Mouse (Mus musculus): ENCODE data around the gene Plxnd1. TPM values are rescaled to one million over a fixed set of nuclear protein-coding genes. Genes with fewer than 3 reads are reported as not detected.

Plxnd1 gene
- total RNA-seq (2021), result 100 to 1,000 TPM; 179 to 224 TPM

DNA sequence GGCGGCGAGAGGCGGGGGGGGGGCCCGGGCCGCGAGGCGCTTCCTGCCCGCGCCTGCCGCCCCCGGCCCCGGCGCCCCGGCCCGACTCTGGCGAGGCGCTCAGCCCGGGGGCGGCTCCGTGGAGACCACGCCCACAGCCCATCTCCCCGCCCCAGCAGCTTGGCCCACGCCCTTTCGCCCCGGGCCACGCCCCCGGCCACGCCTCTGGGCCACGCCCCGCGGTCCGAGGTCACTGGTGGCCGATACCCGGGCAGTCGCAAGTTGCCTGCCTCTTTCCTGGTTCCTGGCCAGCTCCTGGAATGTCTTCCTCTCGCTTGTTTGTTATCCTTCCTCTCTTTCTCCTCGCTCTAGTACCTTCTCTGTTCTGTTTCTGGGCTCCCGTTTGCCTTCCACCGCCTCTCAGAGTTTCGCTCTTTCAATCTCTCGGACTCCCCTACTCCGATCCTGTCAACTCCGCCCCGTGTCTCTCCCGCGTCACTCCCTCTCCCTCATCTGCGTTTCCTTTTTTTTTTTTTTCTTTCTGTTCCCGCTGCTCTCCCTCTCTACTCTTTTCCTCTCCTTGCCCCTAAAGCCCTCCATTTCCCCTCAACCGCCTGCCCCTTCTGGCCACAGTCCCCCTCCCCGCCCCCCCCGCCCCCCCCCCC, at the start of gene Plxnd1:
Plxnd1 (minus strand) TSS at position 129 of the 644 bp plus-strand sequence.
- intact Hi-C loops (cut with DNase I), result loop anchor here (1.0 to 5.0 kb wide), 2 partner anchors 38 to 94 kb away; no protein-coding TSS in a partner anchor
- peak; percentile 95 for DNase-seq

DNA sequence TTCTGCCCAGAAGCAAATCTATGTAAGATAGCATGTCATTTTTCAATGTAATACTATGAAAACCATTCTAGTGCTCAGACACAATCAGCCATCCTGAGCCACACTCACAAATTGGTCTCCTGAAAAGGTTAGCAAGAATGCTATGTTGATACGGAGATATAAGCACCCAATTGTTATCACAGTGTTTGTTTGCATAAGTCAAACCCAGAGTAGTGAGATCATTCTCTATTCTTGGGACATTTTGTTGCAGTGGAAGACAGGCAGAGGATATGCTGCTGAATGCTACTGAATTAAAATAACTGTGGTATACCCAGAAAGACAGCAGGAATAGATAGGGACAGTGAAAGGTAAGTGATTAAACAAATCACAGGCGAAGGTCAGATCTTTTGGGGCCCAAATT, 49.2 kb upstream of the Plxnd1 start:
- intact Hi-C loops (cut with DNase I), result no loop called here
- DNase-seq, result no peak

DNA sequence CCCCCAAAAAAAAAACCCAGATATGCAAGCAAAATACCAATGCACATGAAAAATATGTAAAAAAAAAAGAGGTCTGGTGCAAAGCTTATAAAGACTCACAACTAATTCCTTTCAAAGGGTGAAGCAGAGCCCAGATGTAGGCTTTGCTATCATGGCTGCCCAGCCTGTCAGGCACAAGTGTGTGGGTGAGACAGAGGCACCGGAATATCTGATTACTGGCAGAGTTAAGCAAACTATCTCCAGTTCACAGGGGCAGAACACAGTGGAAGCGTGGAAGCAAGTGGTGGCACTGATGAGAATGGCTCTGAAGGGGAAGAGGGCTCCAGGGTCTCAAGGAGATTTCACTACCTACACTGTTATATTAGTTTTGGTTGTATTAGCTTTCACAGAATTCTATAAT, 43.4 kb upstream of the Plxnd1 start:
- no peak for DNase-seq
- intact Hi-C loops (cut with DNase I), result no loop called here

DNA sequence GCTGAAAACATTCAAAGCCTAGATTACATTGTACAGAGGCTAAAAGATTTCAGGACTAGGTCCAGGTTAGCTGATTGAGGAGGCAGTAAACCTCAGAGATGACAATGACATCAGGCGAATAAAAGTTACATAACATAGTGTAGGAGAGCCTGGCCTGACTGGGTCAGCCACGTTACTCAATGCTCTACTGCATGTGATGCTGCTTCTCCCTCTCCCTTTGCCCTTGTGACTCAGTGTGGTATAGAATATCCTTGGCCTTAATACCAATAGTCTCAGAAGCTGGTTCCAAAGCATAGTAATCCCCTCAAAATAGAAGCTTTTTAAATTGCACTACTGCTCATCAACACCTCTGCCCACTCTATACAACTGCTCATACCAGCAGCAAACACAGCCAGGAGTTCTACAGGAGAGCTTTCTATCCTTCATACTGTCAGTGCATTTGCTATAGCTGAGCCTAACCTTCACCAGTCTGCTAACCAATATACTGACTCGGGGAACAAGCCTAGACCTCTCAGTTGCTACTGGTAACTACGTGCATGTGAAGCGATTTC, 42.6 kb upstream of the Plxnd1 start:
- intact Hi-C loops (cut with DNase I), result no loop called here
- no peak for DNase-seq

DNA sequence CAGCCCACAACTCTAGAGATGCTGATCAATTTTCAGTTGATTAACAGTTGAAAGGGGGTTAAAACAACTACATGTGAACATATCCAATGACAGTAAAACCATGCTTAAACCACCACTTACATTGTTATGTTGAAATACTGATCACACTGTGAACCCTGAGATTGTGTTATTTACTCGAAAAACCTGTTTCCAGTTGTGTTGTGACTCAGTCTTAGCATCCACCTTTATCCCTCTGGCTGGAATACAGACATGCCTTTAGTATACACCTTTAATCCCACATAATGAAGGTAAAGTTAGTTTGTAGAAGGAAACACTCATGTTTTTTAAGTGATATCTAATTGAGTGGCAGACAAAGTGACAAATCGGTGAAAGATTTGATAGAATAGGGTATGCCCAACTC, 41.8 kb upstream of the Plxnd1 start:
- DNase-seq, result no peak
- intact Hi-C loops (cut with DNase I), result no loop called here

DNA sequence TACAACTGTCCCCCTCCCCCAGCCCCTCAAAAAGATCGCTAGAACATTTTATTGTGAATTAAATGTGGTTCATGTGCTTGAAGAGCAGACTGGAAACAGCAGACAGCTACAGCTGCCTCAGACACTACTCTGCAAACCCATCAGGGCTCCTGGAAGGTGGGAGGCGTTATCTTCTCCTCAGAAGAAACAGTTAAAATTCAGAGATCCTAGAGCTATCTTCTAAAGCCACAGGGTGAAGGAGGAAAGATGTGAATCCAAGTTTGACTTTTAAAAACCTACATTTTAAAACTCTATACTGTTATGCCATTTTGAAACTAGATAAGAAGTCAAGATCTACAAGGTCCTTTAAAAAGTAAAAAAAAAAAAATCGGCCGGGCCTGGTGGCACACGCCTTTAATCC, 36.2 kb upstream of the Plxnd1 start:
- DNase-seq, result no peak
- intact Hi-C loops (cut with DNase I), result no loop called here

DNA sequence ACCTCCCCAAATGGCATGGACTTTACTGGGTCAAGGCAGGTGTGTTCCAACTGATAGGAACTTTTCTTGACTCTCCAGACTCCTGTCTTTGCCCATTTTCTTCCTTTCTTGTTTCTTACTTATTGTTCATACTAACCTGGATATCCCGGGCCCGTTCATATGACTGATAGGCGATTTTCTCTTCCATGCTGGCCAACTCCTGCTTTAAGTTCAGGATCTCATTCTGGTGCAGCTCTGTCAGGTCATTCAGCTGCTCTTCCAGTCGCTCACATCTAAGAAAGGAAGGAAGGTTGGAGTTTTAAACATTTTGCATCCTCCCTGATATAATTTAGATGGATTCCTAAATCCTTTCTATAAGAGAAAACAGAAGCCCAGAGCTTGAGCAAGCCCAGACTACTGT, 29.9 kb upstream of the Plxnd1 start:
- DNase-seq, result no peak
- intact Hi-C loops (cut with DNase I), result loop anchor here (5.0 kb wide), 1 partner anchor 83 kb away; no protein-coding TSS in a partner anchor

DNA sequence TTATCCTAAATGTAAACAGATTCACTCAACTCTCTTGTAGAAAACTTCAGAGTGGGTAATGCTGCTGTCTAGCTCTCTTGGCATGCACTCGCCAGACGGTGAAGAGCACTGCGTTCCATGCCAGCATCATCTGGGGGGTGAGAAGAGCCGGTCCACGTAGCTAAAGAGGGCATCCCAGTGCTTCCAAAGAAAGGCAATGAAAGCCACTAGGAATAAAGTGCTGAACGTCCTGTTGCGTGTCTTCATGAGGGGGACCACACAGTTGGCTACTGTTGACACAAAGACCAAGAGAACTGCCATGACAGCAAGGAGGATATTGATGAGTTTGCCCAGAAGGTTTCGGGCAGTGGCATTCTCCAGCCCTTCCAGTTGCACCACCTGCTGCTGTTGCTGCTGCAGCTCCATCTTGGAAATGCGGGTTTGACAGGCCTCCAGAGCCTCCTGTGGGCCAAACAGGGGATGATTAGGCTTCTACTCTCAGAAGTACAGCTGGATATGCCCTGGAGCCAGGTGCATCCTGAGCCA, 27.2 kb upstream of the Plxnd1 start:
- DNase-seq, result no peak

DNA sequence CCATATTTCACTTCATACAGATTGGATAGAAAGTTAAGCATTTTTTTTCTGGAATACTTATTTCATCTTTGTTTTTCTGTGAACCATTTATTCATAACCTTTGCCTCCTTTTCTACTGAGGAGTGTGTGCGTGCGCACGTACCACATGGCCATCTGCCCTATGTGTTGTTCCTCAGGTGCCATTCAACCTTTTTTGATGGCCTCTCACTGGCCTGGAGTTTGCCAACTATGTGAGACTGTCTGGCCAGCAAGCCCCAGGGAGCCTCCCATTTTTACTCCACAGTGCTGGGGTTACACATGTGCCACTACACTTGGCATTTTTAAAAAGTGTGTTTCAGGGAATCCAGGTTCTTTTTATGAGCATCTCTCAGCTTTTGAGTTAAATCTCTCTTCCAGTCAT, 21.1 kb upstream of the Plxnd1 start:
- no peak for DNase-seq
- intact Hi-C loops (cut with DNase I), result no loop called here

More for the DNA sequence above, 27.2 kb upstream of the Plxnd1 start:
- intact Hi-C loops (cut with DNase I), result loop anchor here (5.0 kb wide), 1 partner anchor 85 kb away; no protein-coding TSS in a partner anchor

DNA sequence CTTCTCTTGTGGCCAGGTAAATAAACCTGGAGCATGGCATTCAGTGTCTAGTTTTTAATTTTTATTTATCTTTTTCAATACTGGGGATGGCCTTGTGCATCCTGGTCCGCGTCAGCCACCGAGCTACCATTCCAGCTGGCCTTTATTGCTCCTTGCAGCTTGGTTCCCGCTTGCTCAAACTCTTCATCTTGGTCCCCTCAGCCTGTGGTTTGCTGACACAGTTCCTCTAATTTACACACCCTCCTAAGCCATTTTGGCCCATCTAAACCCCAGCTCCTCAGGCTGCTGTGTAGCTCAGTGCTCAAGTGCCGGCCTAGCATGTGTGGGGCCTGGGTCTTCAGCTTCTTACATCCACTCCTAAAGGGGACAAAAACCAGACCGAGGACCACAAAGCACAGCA, 19.3 kb upstream of the Plxnd1 start:
- DNase-seq, result no peak

DNA sequence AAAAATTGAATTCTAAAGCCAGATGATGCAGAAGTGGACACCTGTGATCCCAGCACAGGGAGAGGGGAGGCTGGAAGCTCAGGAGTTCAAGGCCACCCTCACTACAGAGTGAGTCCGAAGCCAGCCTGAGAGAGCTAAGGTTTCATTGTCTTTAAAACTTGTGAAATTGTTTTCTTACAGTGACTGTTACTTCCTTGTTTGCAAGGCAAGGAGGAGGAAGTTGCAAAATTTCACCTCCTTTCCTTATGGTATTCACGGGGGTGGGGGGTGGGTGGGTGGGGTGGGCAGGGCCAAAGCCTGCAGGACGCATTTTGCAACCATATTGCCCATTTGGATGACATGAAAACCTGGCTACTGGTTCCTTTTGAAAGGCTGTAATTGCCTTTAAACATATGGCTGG, 18.9 kb upstream of the Plxnd1 start:
- no peak for DNase-seq
- intact Hi-C loops (cut with DNase I), result loop anchor here (5.0 kb wide), 1 partner anchor 179 kb away; the partner anchor contains the start of gene Tmcc1

More for the DNA sequence above, 19.3 kb upstream of the Plxnd1 start:
- intact Hi-C loops (cut with DNase I), result loop anchor here (5.0 kb wide), 1 partner anchor 178 kb away; the partner anchor contains the start of gene Tmcc1

DNA sequence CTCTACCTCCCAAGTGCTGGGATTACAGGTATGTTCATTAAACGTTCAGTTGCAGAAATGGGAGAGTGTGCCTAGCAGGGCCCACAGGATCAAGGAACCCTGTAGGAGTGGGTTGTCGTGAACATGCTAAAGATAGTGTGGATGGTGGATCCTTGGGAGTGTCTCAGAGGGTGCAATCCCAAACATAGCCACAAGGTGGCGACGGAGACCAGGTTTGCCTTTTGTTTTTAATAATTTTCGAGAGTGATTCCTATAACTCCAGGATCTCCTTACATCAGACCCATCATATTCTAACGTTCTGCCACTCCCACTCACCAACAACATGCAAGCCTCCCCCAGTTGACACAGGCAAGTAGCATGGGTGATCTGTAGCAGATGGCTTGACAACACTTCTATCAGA, 15.7 kb upstream of the Plxnd1 start:
- intact Hi-C loops (cut with DNase I), result loop anchor here (1.0 to 5.0 kb wide), 3 partner anchors 118 to 182 kb away; partner anchors contain the start of gene Tmcc1
- DNase-seq, result peak; percentile 89 to 94

DNA sequence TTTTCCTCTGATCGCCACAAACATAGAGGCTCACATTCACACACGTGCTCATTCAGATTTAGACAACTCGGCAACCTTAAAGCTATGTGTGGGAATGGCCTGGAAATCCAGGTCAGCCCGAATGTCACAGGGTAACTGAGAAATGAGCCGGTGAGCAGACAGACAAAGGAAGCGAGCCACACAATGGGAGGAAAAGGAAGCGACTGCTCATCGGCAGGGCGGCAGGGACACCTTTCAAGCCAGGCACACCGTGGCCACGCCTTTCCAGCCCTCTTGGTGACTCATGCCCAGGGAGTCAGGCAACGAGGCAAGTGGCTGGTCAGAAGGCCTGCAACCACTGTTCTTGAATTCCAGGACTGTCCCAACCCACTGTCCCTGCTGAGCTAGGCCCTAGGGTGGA, 14.6 kb upstream of the Plxnd1 start:
- DNase-seq, result peak; percentile 31 to 47
- intact Hi-C loops (cut with DNase I), result loop anchor here (2.0 kb wide), 1 partner anchor 163 kb away; no protein-coding TSS in a partner anchor

DNA sequence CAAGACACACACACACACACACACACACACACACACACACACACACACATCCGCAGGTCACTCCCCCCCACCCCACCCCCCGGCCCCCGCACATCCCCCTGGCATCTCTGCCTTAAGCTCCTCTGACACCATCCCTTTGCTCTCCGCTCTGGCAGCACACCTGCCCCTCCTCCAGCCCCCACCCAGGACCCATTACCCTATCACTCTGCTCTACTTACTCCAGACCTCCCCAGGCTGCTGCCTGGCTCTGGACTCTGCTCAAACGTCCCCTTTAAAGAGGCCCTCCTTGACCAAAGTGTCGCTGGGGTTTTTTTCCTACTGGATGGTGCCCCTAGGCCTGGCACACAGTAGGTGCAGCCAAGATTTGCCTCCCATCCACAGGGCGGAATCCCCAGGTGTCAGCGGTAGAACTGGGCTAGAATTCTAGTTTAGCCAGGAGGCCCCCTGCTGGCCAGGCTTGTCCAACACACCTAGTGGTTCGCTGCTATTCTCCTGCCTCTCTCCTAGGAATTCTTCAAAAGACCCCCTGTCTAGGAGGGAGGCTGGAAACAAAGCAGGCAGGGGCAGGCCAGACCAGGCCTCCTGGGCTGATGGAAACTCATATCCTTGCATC, 12.9 kb upstream of the Plxnd1 start:
- intact Hi-C loops (cut with DNase I), result loop anchor here (1.0 to 2.0 kb wide), 2 partner anchors 106 to 161 kb away; no protein-coding TSS in a partner anchor
- DNase-seq, result peak; percentile 80 to 86

DNA sequence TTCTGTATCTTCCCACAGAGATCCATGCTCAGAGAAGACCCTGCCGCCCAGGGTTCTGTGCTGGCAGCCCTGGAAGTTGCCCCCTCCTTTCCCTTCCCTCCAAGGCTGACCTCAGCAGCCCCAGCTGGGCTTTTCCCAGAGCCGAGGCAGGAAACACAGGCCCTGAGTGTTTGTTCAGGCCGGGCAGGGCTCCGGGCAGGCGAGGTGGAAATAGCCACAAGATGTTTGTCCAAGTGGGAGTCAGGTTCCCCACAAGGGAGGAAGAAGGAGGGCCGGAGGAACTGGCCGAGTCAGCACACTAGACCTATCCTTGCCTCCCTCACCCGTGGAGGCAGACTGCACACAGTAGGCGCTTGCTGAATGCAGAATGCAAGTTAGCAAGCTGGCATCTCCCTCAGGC, 11.9 kb upstream of the Plxnd1 start:
- intact Hi-C loops (cut with DNase I), result loop anchor here (1.0 kb wide), 1 partner anchor 105 kb away; no protein-coding TSS in a partner anchor
- DNase-seq, result peak; percentile 78 to 84

DNA sequence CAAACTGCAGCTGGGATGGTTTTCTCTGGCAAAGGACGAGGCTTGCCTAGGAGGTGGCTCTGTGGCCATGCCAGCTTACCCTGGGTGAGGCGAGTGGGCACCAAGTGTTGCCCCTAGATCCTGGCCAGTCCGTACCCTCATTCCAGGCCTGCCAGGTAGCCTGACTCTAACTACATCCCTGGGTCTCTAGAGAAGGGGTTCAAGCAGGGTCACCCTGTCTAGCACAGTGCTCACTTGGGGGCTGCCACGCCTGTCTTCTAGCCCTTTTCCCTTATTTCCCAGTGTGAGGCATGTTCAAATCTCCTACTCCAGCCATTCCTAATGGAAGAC, 11.1 kb upstream of the Plxnd1 start:
- no peak for DNase-seq
- intact Hi-C loops (cut with DNase I), result loop anchor here (2.0 kb wide), 1 partner anchor 15 kb away; no protein-coding TSS in a partner anchor

DNA sequence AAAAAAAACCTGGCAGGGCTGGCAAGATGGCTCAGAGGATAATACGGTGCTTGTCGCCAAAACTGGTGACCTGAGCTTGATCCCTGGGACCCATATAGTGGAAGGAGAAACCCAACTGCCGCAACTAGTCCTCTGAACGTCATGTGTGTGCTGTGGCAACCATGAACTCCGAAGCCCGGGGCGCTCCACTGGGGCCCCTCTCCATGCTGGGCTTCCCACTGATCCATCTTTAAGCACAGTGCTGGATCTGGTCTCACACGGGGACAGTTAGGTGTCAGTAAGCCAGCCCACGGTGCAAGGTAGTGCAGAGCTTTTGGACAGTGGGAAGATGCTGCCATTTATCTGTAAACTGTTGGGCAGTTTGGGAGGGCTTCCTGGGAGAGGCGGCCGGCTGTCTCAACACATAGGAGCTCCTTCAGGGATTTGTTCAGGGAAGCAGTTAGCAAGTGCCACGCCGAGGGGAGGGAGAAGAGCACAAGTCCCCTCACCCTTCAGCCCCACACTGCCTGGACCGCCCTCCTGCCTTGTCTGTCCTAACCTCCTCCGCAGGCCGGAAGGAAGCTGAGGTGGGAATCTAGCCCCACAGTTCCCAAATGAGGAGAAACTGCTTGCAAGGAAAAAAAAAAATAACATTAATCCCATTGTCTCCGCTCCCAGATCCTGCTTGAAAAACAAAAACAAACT, 10.6 kb upstream of the Plxnd1 start:
- DNase-seq, result peak; percentile 44 to 63
- intact Hi-C loops (cut with DNase I), result loop anchor here (2.0 kb wide), 1 partner anchor 15 kb away; no protein-coding TSS in a partner anchor

DNA sequence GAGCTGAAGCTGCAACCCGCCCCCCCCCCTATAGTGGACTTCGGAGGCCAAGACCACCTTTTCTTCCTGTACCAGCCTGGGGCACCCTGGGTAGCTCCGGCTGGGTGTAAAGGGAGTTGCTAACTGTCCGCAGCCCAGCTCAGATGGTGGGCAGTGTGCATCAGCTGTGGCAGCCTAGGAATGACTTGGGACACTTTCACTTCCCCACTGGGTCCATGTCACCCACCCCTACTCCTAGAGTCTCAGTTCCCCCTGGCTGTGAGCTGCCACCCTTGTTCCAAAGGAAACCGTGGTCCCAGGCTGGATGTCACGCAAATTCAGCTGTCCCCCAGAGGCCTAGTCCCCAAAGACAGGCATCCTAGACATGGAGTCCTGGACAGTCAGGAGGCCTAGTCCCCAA, 9.9 kb upstream of the Plxnd1 start:
- intact Hi-C loops (cut with DNase I), result loop anchor here (2.0 kb wide), 1 partner anchor 14 kb away; no protein-coding TSS in a partner anchor
- peak in 1 of 2 experiments; percentile 16 for DNase-seq

DNA sequence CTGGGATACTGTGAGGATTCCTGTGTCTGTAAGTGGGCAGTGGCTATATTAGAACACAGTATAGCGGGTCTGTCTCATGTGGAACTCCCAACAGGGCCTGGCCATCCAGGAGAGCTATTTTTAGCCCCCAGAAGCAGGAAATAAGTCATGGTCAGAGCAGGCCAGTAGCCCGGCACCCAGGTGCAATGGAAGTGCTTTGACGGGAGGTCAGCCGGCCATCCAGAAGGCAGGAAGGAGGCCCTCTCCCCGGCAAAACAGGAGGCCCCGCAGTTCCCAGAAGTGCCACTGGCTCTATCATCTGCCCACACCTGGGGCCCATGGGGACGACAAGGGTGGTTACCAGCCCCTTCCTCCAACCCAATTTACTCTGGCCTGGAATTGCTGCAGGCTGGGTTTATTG, 9.3 kb upstream of the Plxnd1 start:
- intact Hi-C loops (cut with DNase I), result loop anchor here (2.0 kb wide), 1 partner anchor 13 kb away; no protein-coding TSS in a partner anchor
- DNase-seq, result peak; percentile 67 to 70

DNA sequence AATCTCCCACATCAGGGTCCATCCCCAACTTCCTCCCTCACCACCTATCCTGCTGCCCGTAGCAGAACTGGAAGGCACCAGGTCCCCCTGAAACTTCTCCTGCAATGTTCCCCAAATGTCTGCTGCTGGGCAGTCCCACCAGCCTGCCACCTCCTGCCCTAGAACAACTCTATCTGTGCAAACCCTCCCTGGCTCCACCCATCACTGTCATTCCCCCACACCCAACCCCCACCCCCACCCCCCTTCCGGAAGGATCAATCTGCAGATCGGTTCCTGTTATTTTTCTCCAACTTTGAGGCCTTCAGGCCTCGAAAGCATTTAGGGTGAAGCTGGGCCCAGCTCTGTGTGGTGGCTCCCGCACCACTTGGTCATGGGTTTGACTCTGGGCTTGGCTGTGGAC, 8.7 kb upstream of the Plxnd1 start:
- DNase-seq, result no peak
- intact Hi-C loops (cut with DNase I), result no loop called here
